Mouse (Mus musculus) liver, postnatal 0 days (tissue): ENCODE measurements around the gene Map4k1.

ENCODE experiments used
- CTCF ChIP-seq: sonication (generic); IDR thresholded peaks from 2 replicates; pipeline ENCODE4 v1.5.1; 2016; ENCODE audit warnings: antibody characterized with exemption, low read depth
- EP300 ChIP-seq: IDR thresholded peaks from 2 replicates; pipeline ENCODE4 v1.6.1; 2016; ENCODE audit warnings: antibody characterized with exemption, low read depth, mild to moderate bottlenecking

GRCm38 (mm10) chr7:28969271-28969670 is 12.6 kb upstream of the Map4k1 start:
- no peak for TF ChIP-seq EP300
- no peak for TF ChIP-seq CTCF
